Mouse (Mus musculus): ENCODE results near the gene Dnm3. TPM values are rescaled to one million over a fixed set of nuclear protein-coding genes. Genes with fewer than 3 reads are reported as not detected.

The Dnm3 gene
- polyA plus RNA-seq, 1 experiment: not detected

- no peak for TF ChIP-seq POLR2A (IDR thresholded peaks at IDR 0.05; ENCODE audit: insufficient read depth, low read depth, low read length)
- TF ChIP-seq CTCF (IDR thresholded peaks at IDR 0.05; ENCODE audit: insufficient read depth, low read depth, low read length): no peak
- no peak overlapping the region for H3K27ac ChIP-seq (ENCODE audit: insufficient read depth, low read depth, low read length)
- no peak overlapping the region for H3K4me3 ChIP-seq (ENCODE audit: insufficient read depth, low read depth, low read length)
- H3K4me1 ChIP-seq (ENCODE audit: control insufficient read depth, insufficient read depth, low read length): peaks cover 3% of the 10 kb centered on the region; the same call in 1 of the 2 replicates
- 78% methylated on average over 4 of the region's 4 CpGs for WGBS
Measured at GRCm38 (mm10) chr1:162354780-162355179, 123.1 kb downstream of the Dnm3 start.

- Histone ChIP-seq H3K27ac (ENCODE audit: insufficient read depth, low read depth, low read length) (no peak overlapping the region), H3K4me3 (ENCODE audit: insufficient read depth, low read depth, low read length) (no peak overlapping the region), H3K4me1 (ENCODE audit: control insufficient read depth, insufficient read depth, low read length) (no peaks in the 10 kb centered on the region)
- 83% methylated on average over 4 of the region's 4 CpGs for WGBS
- TF ChIP-seq POLR2A (IDR thresholded peaks at IDR 0.05; ENCODE audit: insufficient read depth, low read depth, low read length): no peak
Measured at GRCm38 (mm10) chr1:162353831-162354230, 124.0 kb downstream of the Dnm3 start.

GRCm38 (mm10) chr1:162349306-162349705, 128.5 kb downstream of the Dnm3 start:
- WGBS: 77% methylated on average over 6 of the region's 6 CpGs
- Histone ChIP-seq H3K27ac (ENCODE audit: insufficient read depth, low read depth, low read length) (no peak overlapping the region), H3K4me3 (ENCODE audit: insufficient read depth, low read depth, low read length) (no peak overlapping the region), H3K4me1 (ENCODE audit: control insufficient read depth, insufficient read depth, low read length) (no peaks in the 10 kb centered on the region)
- TF ChIP-seq POLR2A (IDR thresholded peaks at IDR 0.05; ENCODE audit: insufficient read depth, low read depth, low read length) (no peak), CTCF (IDR thresholded peaks at IDR 0.05; ENCODE audit: insufficient read depth, low read depth, low read length) (no peak)

- Histone ChIP-seq H3K27ac (ENCODE audit: insufficient read depth, low read depth, low read length) (no peak overlapping the region), H3K4me3 (ENCODE audit: insufficient read depth, low read depth, low read length) (no peak overlapping the region), H3K4me1 (ENCODE audit: control insufficient read depth, insufficient read depth, low read length) (no peaks in the 10 kb centered on the region)
- WGBS: 92% methylated on average over 4 of the region's 4 CpGs
- TF ChIP-seq CTCF (IDR thresholded peaks at IDR 0.05; ENCODE audit: insufficient read depth, low read depth, low read length): no peak
- no peak for TF ChIP-seq POLR2A (IDR thresholded peaks at IDR 0.05; ENCODE audit: insufficient read depth, low read depth, low read length)
Measured at GRCm38 (mm10) chr1:162346456-162347011, 131.3 kb downstream of the Dnm3 start.

GRCm38 (mm10) chr1:162337170-162337569, 140.7 kb downstream of the Dnm3 start:
- TF ChIP-seq POLR2A (IDR thresholded peaks at IDR 0.05; ENCODE audit: insufficient read depth, low read depth, low read length) (no peak), CTCF (IDR thresholded peaks at IDR 0.05; ENCODE audit: insufficient read depth, low read depth, low read length) (no peak)
- WGBS: 84% methylated on average over 1 of the region's 1 CpGs
- H3K4me1 ChIP-seq (ENCODE audit: control insufficient read depth, insufficient read depth, low read length): peaks cover 4% of the 10 kb centered on the region
- H3K27ac ChIP-seq (ENCODE audit: insufficient read depth, low read depth, low read length): no peak overlapping the region
- H3K4me3 ChIP-seq (ENCODE audit: insufficient read depth, low read depth, low read length): no peak overlapping the region

- no peak for TF ChIP-seq POLR2A (IDR thresholded peaks at IDR 0.05; ENCODE audit: insufficient read depth, low read depth, low read length)
- no peak for TF ChIP-seq CTCF (IDR thresholded peaks at IDR 0.05; ENCODE audit: insufficient read depth, low read depth, low read length)
- no peak overlapping the region for H3K4me3 ChIP-seq (ENCODE audit: insufficient read depth, low read depth, low read length)
- peaks cover 4% of the 10 kb centered on the region for H3K4me1 ChIP-seq (ENCODE audit: control insufficient read depth, insufficient read depth, low read length)
- 38% methylated on average over 1 of the region's 1 CpGs for WGBS
- no peak overlapping the region for H3K27ac ChIP-seq (ENCODE audit: insufficient read depth, low read depth, low read length)
Measured at GRCm38 (mm10) chr1:162336640-162337039, 141.2 kb downstream of the Dnm3 start.

GRCm38 (mm10) chr1:162336224-162336623, 141.6 kb downstream of the Dnm3 start:
- 50% methylated on average over 3 of the region's 3 CpGs for WGBS
- Histone ChIP-seq H3K27ac (ENCODE audit: insufficient read depth, low read depth, low read length) (no peak overlapping the region), H3K4me1 (ENCODE audit: control insufficient read depth, insufficient read depth, low read length) (peaks cover 4% of the 10 kb centered on the region), H3K4me3 (ENCODE audit: insufficient read depth, low read depth, low read length) (no peak overlapping the region)
- TF ChIP-seq CTCF (IDR thresholded peaks at IDR 0.05; ENCODE audit: insufficient read depth, low read depth, low read length) (no peak), POLR2A (IDR thresholded peaks at IDR 0.05; ENCODE audit: insufficient read depth, low read depth, low read length) (no peak)

GRCm38 (mm10) chr1:162328673-162329072, 149.2 kb downstream of the Dnm3 start:
- Histone ChIP-seq H3K4me1 (ENCODE audit: control insufficient read depth, insufficient read depth, low read length) (no peaks in the 10 kb centered on the region), H3K4me3 (ENCODE audit: insufficient read depth, low read depth, low read length) (no peak overlapping the region), H3K27ac (ENCODE audit: insufficient read depth, low read depth, low read length) (no peak overlapping the region)
- TF ChIP-seq CTCF (IDR thresholded peaks at IDR 0.05; ENCODE audit: insufficient read depth, low read depth, low read length) (no peak), POLR2A (IDR thresholded peaks at IDR 0.05; ENCODE audit: insufficient read depth, low read depth, low read length) (no peak)
- WGBS: 60% methylated on average over 4 of the region's 4 CpGs

GRCm38 (mm10) chr1:162327631-162328030, 150.2 kb downstream of the Dnm3 start:
- WGBS: 11% methylated on average over 2 of the region's 2 CpGs
- TF ChIP-seq POLR2A (IDR thresholded peaks at IDR 0.05; ENCODE audit: insufficient read depth, low read depth, low read length) (no peak), CTCF (IDR thresholded peaks at IDR 0.05; ENCODE audit: insufficient read depth, low read depth, low read length) (no peak)
- Histone ChIP-seq H3K4me1 (ENCODE audit: control insufficient read depth, insufficient read depth, low read length) (no peaks in the 10 kb centered on the region), H3K4me3 (ENCODE audit: insufficient read depth, low read depth, low read length) (no peak overlapping the region), H3K27ac (ENCODE audit: insufficient read depth, low read depth, low read length) (no peak overlapping the region)

- Histone ChIP-seq H3K4me3 (ENCODE audit: insufficient read depth, low read depth, low read length) (no peak overlapping the region), H3K4me1 (ENCODE audit: control insufficient read depth, insufficient read depth, low read length) (no peaks in the 10 kb centered on the region), H3K27ac (ENCODE audit: insufficient read depth, low read depth, low read length) (no peak overlapping the region)
- no peak for TF ChIP-seq POLR2A (IDR thresholded peaks at IDR 0.05; ENCODE audit: insufficient read depth, low read depth, low read length)
- TF ChIP-seq CTCF (IDR thresholded peaks at IDR 0.05; ENCODE audit: insufficient read depth, low read depth, low read length): no peak
- 68% methylated on average over 4 of the region's 4 CpGs for WGBS
Measured at GRCm38 (mm10) chr1:162324412-162324811, 153.4 kb downstream of the Dnm3 start.

Measured in olfactory bulb, adult 2 months (tissue).